Mouse (Mus musculus) testis, adult 2 months (tissue): Measurements from ENCODE around the gene Bcar3.

Source experiments
- CTCF ChIP-seq: fragments of 200-500 bp; IDR thresholded peaks from 2 replicates; pipeline ENCODE4 v1.5.1; 2012; ENCODE audit warnings: low read depth, mild to moderate bottlenecking, inconsistent platforms, low read length, moderate library complexity; ENCODE audit not compliant: control insufficient read depth, insufficient read depth, insufficient replicate concordance
- POLR2A ChIP-seq: fragments of 200-500 bp; IDR thresholded peaks from 2 replicates; pipeline ENCODE4 v1.6.1; 2012; ENCODE audit warnings: low read depth, mild to moderate bottlenecking, inconsistent platforms, low read length, moderate library complexity; ENCODE audit not compliant: control insufficient read depth

DNA sequence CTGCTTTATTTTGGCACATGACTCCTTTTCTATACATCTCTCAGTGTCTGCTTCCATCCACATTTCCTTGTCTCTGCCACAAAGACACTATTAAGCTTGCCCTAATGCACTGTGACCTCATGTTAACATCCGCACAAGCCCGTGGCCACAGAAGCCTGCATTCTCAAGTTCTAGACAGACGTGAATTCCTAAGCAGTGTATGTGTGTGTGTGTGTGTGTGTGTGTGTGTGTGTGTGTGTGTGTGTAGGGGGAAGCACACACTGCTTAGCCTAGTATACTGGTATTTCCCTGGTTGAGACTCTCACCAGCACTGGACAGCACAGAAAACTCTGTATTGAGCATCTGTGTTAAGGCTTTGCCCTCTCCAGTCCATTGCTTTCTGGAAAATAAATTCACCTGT, 70.6 kb downstream of the Bcar3 start:
- TF ChIP-seq CTCF (no peak), POLR2A (no peak)
